Mouse (Mus musculus) large intestine, adult 2 months (tissue): ENCODE results near the gene Gm5741. TPM values are rescaled to one million over a fixed set of nuclear protein-coding genes. Genes with fewer than 3 reads are reported as not detected.
A peak's percentile ranks its signal among the peaks of the same experiment; 100 is the strongest.

ENCODE experiments used
- DNase-seq: peaks from one replicate; pipeline ENCODE4 v3.0.0-alpha.2; 2012; ENCODE audit warnings: low read depth, low spot score
- WGBS: fragments of 180-500 bp; shearing (Covaris S2); methylation state at CpG from one replicate; pipeline ENCODE4 v1.1.7; 2018; 5-methylcytosine and 5-hydroxymethylcytosine counted together
- polyA plus RNA-seq: library from polyadenylated mRNA; depleted of rRNA; stranded (reverse); fragments of >200 nt; gene quantifications from 2 replicates; pipeline ENCODE4 v1.2.3, GENCODE M21; 2012; rRNA removed

The Gm5741 gene
- polyA plus RNA-seq, 1 experiment: 0.73 TPM

DNA sequence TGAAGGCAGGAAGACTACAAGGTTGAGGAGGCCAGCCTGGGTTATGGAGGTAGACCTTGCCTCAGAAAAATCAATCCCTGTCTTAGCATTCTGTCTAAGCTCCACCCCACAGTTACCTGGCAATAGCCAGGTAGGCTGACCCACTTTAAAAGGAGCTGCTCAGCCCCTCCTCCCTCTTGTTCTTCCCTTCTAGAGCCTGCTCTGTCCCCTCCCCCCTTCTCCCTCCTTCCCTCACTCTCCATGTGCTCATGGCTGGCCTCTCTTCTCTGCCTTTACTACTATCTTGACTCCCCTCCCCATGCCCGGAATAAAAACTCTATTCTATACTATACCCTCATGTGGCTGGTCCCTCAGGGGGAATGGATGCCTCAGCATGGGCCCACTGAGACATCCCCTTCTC lies 33.9 kb downstream of the Gm5741 start:
- WGBS: 59% methylated on average over 1 of the region's 1 CpGs
- DNase-seq: no peak

GRCm38 (mm10) chr8:85032622-85033311 lies 35.0 kb downstream of the Gm5741 start:
- no peak for DNase-seq
- 61% methylated on average over 4 of the region's 4 CpGs for WGBS

GRCm38 (mm10) chr8:85029271-85029670 lies 38.5 kb downstream of the Gm5741 start:
- no peak for DNase-seq
- WGBS: 74% methylated on average over 14 of the region's 14 CpGs

- 7% methylated on average over 2 of the region's 2 CpGs for WGBS
- no peak for DNase-seq
Measured at GRCm38 (mm10) chr8:85027922-85028321, 39.9 kb downstream of the Gm5741 start.

GRCm38 (mm10) chr8:85027516-85027855 lies 40.3 kb downstream of the Gm5741 start:
- DNase-seq: no peak
- WGBS: 1% methylated on average over 13 of the region's 13 CpGs

DNA sequence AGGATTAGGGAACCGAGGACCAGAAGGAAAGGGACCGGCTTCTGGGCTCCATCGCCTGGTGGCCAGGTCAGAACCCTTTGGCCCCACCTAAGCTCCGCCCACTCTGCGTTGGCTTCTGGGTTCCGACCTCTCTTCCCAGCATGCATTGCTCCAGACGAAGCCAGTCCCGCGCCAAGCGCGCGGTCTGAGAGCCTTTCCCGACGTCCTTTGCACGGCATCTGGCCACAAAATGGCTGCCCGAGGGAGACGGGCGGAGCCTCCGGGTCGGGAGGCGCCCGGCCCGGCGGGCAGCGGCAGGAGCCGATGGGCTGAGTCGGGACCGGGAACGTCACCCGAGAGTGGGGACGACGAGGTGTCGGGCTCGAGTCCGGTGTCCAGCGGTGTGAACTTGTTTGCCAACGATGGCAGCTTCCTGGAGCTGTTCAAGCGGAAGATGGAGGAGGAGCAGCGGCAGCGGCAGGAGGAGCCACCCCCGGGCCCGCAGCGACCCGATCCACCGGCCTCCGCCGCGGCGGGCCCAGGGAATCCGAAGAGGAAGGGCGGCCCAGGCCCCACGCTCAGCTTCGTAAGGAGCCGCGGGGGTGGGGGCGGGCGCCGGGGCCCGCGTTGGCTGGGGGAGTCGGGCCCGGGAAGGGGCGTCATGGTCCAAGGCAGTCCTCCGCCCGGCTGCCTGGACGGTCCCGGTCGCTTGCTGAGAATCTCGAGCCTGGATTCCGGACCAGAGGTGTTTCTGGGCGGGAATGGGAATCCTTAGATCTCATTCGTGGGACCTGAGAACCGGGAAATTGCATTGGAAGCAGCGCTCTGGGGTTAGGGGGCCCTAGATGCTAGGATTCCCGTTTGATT lies 40.9 kb downstream of the Gm5741 start, which contains the start of gene Trir:
Gene Trir (plus strand): TSS at position 154 of the 846 bp plus-strand sequence.
- DNase-seq: peak; percentile 96
- under 1% methylated on average over 74 of the region's 75 CpGs for WGBS

- peak; percentile 92 for DNase-seq
- WGBS: 1% methylated on average over 30 of the region's 30 CpGs
Measured at GRCm38 (mm10) chr8:85025098-85025932, 42.5 kb downstream of the Gm5741 start, which contains the start of gene Asna1. Gene Asna1 (minus strand): TSS chr8:85025281.

- WGBS: 91% methylated on average over 3 of the region's 3 CpGs
- no peak for DNase-seq
Measured at GRCm38 (mm10) chr8:85023846-85024245, 43.9 kb downstream of the Gm5741 start.

GRCm38 (mm10) chr8:85021514-85022055 lies 46.2 kb downstream of the Gm5741 start:
- DNase-seq: no peak
- 92% methylated on average over 3 of the region's 3 CpGs for WGBS

Other genes starting within 250 kb of the Gm5741 start
- gene Dand5, start 245.2 kb downstream of the Gm5741 start, polyA plus RNA-seq: 1.9 and 3.0 TPM in 2 replicates
- 13.4 and 22.8 TPM in 2 replicates for gene Gadd45gip1, start 236.5 kb downstream of the Gm5741 start, polyA plus RNA-seq
- 49.3 and 65.9 TPM in 2 replicates for gene Rad23a, start 227.3 kb downstream of the Gm5741 start, polyA plus RNA-seq
- gene Calr, start 221.0 kb downstream of the Gm5741 start, polyA plus RNA-seq: 402 and 404 TPM in 2 replicates
- gene Farsa, start 211.0 kb downstream of the Gm5741 start, polyA plus RNA-seq: 50.9 and 54.2 TPM in 2 replicates
- 3.5 and 5.5 TPM in 2 replicates for gene Syce2, start 195.9 kb downstream of the Gm5741 start, polyA plus RNA-seq
- gene Gcdh, start 174.1 kb downstream of the Gm5741 start, polyA plus RNA-seq: 38.6 and 64.2 TPM in 2 replicates
- 0.38 and 0.43 TPM in 2 replicates for gene Klf1, start 166.1 kb downstream of the Gm5741 start, polyA plus RNA-seq
- gene Dnase2a, start 159.4 kb downstream of the Gm5741 start, polyA plus RNA-seq: 8.4 and 8.7 TPM in 2 replicates
- gene Mast1, start 130.6 kb downstream of the Gm5741 start, polyA plus RNA-seq: 0.36 and 0.49 TPM in 2 replicates
- not detected in 2 replicates for gene Rtbdn, start 121.0 kb downstream of the Gm5741 start, polyA plus RNA-seq
- 1.2 and 1.4 TPM in 2 replicates for gene Gm49661, start 98.5 kb downstream of the Gm5741 start, polyA plus RNA-seq
- 183 and 200 TPM in 2 replicates for gene Prdx2, start 98.4 kb downstream of the Gm5741 start, polyA plus RNA-seq
- 48.2 and 52.8 TPM in 2 replicates for gene Rnaseh2a, start 98.2 kb downstream of the Gm5741 start, polyA plus RNA-seq
- 80.2 and 118 TPM in 2 replicates for gene Junb, start 89.3 kb downstream of the Gm5741 start, polyA plus RNA-seq
- gene Hook2, start 77.4 kb downstream of the Gm5741 start, polyA plus RNA-seq: 33.8 and 49.0 TPM in 2 replicates
- gene Best2, start 53.5 kb downstream of the Gm5741 start, polyA plus RNA-seq: 0.33 TPM in 1 of 2 replicates, not detected in the other
- gene Asna1, start 42.7 kb downstream of the Gm5741 start, polyA plus RNA-seq: 142 and 146 TPM in 2 replicates
- 93.9 and 101 TPM in 2 replicates for gene Trir, start 41.2 kb downstream of the Gm5741 start, polyA plus RNA-seq
- 34.5 and 50.7 TPM in 2 replicates for gene Tnpo2, start 31.1 kb downstream of the Gm5741 start, polyA plus RNA-seq
- gene Fbxw9, start 7.9 kb downstream of the Gm5741 start, polyA plus RNA-seq: 33.9 and 40.8 TPM in 2 replicates
- 33.3 and 41.4 TPM in 2 replicates for gene Dhps, start 3.8 kb upstream of the Gm5741 start, polyA plus RNA-seq
- 121 and 139 TPM in 2 replicates for gene Wdr83os, start 12.8 kb upstream of the Gm5741 start, polyA plus RNA-seq
- gene Wdr83, start 13.3 kb upstream of the Gm5741 start, polyA plus RNA-seq: 29.4 and 33.9 TPM in 2 replicates
- gene Man2b1, start 15.3 kb upstream of the Gm5741 start, polyA plus RNA-seq: 37.4 and 64.2 TPM in 2 replicates
- 0.96 and 1.5 TPM in 2 replicates for gene Zfp791, start 55.1 kb upstream of the Gm5741 start, polyA plus RNA-seq
- not detected in 2 replicates for gene Cks1brt, start 83.9 kb upstream of the Gm5741 start, polyA plus RNA-seq
- gene Olfr371, start 158.0 kb upstream of the Gm5741 start, polyA plus RNA-seq: not detected in 2 replicates
- 8.2 and 11.3 TPM in 2 replicates for gene Orc6, start 231.7 kb upstream of the Gm5741 start, polyA plus RNA-seq
- 19.7 and 20.9 TPM in 2 replicates for gene Vps35, start 231.8 kb upstream of the Gm5741 start, polyA plus RNA-seq